Mouse (Mus musculus) layer of hippocampus, postnatal 36 days (tissue): Measurements from ENCODE around the gene Elof1. TPM values are rescaled to one million over a fixed set of nuclear protein-coding genes. Genes with fewer than 3 reads are reported as not detected.
A peak's percentile ranks its signal among the peaks of the same experiment; 100 is the strongest.
"Not testable (repeated sequence)": the region's sequence is repeated elsewhere in the genome, so short reads cannot be mapped to it uniquely, and the experiment has no call there.

Experiments
- DNase-seq, 2 experiments: peaks; one replicate each; pipeline ENCODE4 v3.0.0; 2022
- microRNA-seq, 2 experiments: library from miRNA; unstranded; fragments of <30 nt; microRNA quantifications; one replicate each; pipeline ENCODE4 v1.2.0; 2021
- total RNA-seq, 2 experiments: library from RNA; stranded (reverse); gene quantifications; 2 replicates each; pipeline ENCODE4 v1.2.3; 2021

Elof1 gene
- total RNA-seq, 2 experiments from 2014 or later: 53.5 to 57.9 TPM

DNA sequence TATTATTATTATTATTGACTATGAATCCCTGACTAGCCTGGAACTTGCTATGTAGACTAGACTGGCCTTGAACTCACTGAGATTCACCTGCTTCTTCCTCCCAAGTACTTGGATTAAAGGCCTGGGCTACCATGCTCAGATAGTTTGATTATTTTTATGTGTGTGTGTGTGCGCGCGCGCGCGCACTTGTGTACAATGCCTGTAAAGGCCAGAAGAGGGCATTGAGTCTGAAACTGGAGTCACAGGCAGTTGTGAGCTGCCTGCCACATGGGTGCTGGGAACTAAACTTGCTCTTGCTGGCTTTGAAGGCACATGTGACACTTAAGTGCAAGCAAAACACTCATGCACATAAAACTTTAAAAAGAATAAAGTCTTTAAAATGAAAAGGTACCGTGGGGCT, 27.7 kb downstream of the Elof1 start:
- no peak for DNase-seq

DNA sequence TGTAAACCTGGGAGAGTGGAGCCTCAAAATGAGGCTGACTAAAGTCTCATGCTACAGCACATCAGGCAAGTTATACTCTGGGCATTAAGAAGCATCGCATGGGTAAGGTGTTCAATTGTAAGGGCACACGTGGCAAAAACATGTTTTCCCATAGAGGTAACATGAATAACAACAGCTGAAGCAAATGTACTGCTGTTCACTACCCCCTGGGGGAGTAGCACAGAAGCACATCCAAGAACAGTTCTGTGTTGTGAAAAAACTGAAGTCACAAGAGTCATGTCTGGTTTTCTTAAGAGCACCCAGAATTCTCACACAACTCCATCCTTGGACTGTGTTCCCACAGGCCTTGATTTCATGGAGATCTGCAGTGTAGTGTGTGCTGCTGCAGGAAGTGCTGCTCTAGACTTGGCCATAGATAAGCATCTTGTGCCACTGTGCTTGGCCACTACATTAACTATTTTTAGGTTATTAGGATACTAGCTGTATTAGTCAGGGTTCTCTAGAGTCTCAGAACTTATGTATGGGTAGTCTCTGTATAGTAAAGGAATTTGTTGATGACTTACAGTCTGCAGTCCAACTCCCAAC, 29.8 kb downstream of the Elof1 start:
- no peak for DNase-seq

DNA sequence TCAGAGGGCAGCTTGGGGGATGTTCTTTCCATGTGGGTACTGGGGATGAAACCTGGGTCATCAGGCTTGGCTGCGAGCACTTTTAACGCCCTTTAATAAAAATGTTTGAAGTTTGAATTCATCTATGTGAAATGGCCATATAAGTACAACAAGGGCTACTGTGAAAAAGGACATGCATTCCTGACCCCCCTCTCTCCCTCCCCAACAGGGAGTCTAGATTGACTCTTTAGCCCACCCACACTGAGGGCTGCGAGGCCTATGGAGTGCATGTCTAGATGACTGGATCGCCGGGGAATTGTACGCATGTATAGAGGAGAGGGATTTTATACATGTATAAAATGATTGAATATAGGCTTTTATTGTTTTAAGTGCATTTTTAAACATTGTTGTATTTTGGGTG, 31.0 kb downstream of the Elof1 start:
- no peak for DNase-seq

DNA sequence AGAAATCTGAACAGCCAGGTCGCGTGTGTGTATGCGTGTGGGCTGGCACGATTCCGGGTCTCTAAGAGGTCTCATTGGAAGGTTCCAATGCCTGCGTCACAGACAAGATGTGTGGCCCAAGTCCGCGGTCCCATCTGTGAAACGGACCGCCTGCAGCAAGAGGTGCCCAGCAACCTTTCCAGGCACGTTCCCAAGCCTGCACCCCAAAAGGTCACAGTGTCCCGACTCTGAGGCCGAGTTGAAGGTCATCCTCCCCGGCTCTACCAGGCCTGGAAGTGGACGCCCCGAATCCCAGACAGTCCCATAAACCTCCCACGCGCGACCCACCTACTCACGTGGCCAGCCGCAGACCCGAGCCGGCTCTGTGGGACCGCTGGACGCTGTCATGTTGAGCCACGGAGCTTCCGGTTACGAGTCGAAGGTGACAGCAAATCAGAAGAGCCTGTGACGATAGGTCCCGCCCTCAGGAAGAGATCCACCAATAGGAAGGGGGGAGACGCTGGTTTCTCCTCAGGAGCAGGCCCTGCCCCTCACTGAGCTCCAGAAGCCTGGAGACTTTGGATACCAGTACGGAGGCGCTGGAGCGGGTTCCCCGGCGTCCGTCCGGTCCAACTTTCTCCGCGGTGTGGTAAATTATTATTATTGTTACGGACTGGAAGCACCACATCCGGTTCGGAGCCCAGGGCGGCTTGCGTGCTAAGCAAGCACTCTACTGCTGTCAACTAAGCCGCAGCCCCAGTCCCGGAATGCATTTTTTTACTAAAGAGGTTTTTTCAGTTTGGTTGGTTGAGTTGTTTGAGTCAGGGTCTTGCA, 31.7 kb downstream of the Elof1 start, which contains the start of gene Ecsit:
Gene Ecsit, minus strand, starts transcription at position 417 of the 813 bp plus-strand sequence.
- DNase-seq: peak; percentile 92

DNA sequence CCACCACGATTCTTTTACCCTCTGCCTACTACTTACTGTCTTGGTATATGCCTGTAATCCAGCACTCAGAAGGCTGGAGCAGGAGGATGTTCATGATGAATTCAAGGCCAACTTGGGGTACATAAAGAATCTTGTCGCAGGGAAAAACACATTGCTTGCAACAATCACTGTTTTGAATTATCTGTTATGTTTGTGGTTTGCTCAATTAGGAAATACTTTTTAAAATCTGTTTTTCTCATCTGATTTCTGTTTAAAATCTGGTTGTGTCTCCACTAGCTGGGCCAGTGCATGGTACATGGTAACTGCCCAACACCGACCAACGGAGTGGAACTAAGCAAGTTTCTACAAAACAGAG, 32.3 kb downstream of the Elof1 start:
- DNase-seq: no peak

DNA sequence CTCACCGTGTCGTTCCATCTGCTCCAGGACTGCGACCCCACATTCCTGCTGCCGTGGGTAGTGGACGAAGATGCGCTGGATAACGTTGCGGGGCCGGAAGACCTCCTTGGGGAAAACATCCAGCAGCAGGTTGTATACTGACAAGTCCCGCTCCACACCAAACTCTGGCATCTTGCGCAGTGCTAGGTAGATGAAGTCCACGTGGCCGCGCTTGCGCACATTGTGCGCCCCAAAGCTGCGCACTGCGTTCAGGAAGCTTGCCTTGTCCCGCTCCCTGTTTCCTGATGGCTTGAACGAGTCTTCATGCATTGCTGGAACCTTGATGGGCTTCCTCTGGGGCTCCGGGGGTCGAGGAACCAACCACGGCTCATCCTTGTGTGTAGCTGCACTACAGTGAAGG, 40.7 kb downstream of the Elof1 start:
- no peak for DNase-seq

DNA sequence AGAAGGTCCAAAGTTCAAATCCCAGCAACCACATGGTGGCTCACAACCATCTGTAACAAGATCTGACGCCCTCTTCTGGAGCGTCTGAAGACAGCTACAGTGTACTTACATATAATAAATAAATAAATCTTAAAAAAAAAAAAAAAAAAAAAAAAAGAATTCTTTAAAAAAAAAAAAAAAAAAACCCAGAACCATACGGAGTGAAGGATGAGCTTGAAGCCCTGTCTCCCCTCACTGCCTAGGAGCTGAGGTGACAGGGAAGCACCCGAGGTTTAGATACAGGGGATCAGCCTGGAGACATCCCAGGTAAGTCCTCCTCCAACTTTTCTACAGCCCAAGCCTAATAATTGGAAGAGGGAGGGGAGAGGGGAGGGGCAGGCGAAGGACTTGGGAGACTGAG, 41.2 kb downstream of the Elof1 start:
- DNase-seq: not testable (repeated sequence)

DNA sequence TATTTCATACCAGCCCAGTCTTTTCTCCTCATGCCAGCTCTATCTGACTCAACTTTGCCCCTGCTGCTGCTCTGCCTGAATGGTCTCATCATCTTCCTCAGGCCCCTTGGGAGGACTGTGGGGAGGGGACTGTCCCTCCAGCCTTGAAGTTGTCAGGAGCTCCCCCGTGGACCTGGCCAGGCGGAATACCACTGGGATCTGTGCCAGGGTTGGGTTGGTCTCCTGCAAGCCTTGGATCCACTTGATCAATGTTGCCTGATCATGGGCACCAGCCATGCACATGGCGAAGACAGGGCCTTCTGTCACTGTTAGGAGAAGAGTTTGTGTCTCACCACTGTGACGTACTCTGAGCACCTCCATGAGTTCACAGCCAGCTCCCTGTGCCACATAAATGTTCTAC, 44.7 kb downstream of the Elof1 start:
- no peak for DNase-seq

DNA sequence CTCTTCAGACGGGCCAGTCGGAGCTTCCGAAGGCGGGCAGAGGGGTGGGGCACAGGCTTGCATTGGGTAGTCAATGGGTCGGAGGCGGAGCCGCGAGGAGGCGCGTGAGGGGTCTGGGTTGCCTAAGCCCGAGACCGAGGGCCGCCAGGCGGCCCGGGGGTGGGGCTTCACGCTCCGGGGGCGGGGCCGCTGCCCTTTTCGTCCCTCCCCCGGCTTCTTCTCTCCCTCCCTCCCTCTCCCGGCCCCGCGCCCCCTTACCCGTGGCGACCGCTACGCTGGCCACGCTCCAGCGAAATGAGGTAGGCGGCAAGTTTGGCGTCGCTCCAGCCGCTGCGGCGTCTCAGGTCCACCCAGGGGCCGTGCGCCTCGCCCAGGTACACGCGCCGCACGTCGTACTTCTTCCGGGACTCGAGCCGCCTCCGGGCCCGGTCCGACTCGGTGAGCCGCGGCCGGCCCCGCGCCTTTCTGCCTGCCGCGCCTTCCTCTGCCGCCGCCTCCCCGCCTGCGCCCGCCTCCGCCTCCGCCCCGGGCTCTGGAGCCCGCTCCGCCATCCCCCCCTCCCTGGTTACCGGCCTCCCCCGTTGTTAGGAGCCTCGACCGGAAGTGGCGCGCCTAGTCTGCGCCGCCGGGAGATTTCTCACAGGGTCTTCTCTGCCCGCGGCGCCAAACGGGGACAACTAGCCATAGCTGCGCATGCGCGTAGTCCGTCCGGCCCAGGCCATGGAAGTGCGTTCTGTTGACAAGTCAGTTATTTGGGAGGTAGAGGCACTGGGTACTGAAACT, 46.0 kb downstream of the Elof1 start, which contains the start of the genes Gm49318 and Zfp653:
Gene Gm49318, minus strand, starts transcription at position 469 of the 783 bp plus-strand sequence.
Gene Zfp653, minus strand, starts transcription at position 586 of the 783 bp plus-strand sequence.
- peak; percentile 95 to 96 for DNase-seq

DNA sequence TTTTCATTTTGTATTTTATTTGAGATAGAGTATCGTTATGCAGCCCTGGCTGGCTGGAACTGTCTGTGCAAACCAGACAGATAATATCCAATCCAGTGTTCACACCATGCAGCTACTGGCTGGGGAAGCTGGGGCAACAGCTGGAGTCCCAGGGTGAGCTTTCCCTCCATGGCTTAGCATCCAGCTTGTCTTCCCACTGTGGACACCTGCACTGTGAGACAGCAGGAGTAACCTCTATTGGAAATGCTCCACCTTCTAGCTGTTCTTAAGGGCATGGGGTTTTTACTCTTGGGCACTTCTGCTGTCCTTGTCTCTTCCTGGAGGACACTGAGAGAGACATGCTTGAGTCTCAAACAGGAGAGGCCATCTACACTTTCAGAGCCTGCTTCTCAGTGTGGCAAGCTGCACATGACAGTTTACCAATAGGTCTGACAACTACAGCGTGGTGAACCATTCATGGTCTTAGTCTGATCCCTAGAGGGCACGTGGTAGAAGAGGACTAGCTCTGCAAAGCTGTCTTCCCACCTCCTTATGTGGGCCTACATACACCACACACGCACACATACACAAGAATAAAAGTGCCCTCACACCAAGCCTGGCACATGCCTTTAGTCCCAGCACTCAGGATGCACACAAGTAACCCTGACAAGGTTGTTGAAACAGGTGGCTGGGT, 47.0 kb downstream of the Elof1 start:
- DNase-seq: no peak

DNA sequence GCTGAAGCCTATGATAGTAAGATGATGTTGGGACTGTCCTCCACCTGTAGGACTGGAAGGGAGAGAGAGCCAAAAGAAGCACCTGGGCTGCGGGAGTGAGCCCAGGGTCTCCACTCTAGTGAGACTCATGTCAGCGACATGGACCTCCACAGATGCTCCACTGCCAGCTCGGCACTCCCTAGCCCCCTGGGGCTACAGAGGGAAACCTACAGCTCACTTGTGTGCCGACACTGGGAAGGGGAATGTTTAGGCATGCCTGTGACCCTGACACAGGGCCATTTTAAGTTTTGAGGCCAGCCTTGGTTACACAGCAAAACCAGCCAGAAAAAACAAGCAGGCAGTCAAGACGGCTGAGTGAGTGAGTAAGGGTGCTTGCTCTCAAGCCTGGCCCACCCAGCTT, 49.8 kb downstream of the Elof1 start:
- no peak for DNase-seq

DNA sequence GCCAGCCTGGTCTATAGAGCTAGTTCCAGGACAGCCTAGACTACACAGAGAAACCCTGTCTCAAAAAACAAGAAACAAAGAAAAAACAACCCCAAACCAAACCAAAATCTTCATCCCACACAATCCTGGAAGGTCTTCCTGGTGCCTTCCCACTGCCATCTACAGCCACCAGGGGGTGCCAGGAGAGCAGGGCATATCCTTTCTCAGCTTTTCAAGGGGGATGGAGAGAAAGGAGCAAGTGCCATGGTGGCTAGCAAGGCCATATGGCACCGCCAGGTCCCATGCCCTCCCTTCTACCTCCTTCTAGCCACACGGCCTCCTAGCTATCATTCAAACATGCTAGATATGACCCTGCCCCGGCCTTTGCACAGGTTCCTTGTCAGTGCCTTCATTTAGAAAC, 50.5 kb downstream of the Elof1 start:
- DNase-seq: peak in 1 of 2 experiments; percentile 42

DNA sequence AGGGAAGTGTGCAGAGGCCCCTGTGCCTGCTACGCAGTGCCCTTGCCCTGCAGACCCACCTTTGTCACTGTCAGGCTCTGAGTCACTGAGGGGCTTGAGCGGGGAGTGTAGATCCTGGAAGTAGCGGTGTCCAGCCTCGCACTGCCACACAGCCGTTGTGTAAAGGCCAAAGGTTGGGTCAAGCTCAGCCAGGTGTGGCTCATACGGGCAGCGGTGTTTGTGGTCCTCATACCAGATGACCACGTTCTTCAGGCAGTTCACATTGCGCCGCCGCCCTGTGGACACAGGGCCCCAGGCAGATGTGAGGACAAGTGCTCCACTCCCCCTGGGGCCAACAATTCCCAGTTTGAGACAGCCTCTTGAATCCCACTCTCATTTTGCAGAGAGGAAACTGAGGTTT, 51.3 kb downstream of the Elof1 start:
- no peak for DNase-seq

DNA sequence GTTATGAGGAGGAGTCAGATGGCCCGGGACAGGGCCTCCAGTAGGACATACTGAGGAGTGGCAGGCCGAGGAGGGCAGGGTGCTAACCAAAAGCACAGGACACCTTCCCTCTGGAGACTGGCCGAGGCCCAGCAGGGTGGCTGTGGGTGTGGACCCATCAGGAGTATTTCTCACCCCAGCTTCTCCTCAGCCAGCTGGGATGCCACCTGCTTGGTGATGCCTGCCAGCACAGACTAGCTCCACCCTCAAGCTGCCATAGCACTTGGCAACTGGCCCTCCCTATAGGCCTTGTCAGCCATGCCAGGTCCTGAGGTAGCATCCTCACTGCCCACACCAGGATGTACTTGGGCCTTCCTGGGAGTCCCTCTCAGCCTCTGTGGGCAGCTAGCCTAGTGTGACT, 52.6 kb downstream of the Elof1 start:
- DNase-seq: peak; percentile 60 to 63

Small RNAs within 50 kb of the gene (microRNA-seq; reads per million reads assigned to microRNA genes)
- 0.21 to 0.30 reads per million in 2 experiments for gene Mir7084

Other genes with a start within 250 kb of the Elof1 start
- 10 to 100 TPM; 23.6 to 26.6 TPM for gene Rab3d, start 199.0 kb downstream of the Elof1 start, total RNA-seq
- gene Ccdc159, start 189.7 kb downstream of the Elof1 start, total RNA-seq: 10 to 100 TPM; 19.3 to 21.2 TPM
- gene Tmem205, start 189.6 kb downstream of the Elof1 start, total RNA-seq: 10 to 100 TPM; 41.0 to 44.6 TPM
- gene Plppr2, start 180.1 kb downstream of the Elof1 start, total RNA-seq: 100 to 1,000 TPM; 303 to 315 TPM
- 10 to 100 TPM; 14.7 to 15.9 TPM for gene Swsap1, start 161.4 kb downstream of the Elof1 start, total RNA-seq
- 10 to 100 TPM in 1 of 2 experiments, 1 to 10 TPM in 1; 9.1 to 10.6 TPM for gene Epor, start 153.7 kb downstream of the Elof1 start, total RNA-seq
- gene Rgl3, start 127.7 kb downstream of the Elof1 start, total RNA-seq: 1 to 10 TPM; 1.7 to 1.9 TPM
- 1 to 10 TPM; 9.5 to 9.9 TPM for gene Ccdc151, start 114.5 kb downstream of the Elof1 start, total RNA-seq
- gene Prkcsh, start 114.4 kb downstream of the Elof1 start, total RNA-seq: 100 to 1,000 TPM; 110 to 114 TPM
- gene Elavl3, start 65.1 kb downstream of the Elof1 start, total RNA-seq: 100 to 1,000 TPM; 172 to 175 TPM
- 1 to 10 TPM; 3.1 to 4.5 TPM for gene Gm49318, start 45.9 kb downstream of the Elof1 start, total RNA-seq
- gene Zfp653, start 45.8 kb downstream of the Elof1 start, total RNA-seq: 10 to 100 TPM; 20.8 to 23.6 TPM
- gene Ecsit, start 31.7 kb downstream of the Elof1 start, total RNA-seq: 10 to 100 TPM; 42.2 to 46.3 TPM
- gene Cnn1, start 18.0 kb downstream of the Elof1 start, total RNA-seq: under 1 TPM; 0.55 to 0.61 TPM
- 1 to 10 TPM in 1 of 2 experiments, under 1 TPM in 1; 0.91 to 1.3 TPM for gene Acp5, start 18.5 kb upstream of the Elof1 start, total RNA-seq
- 10 to 100 TPM; 44.9 to 47.4 TPM for gene Pigyl, start 39.7 kb upstream of the Elof1 start, total RNA-seq
- under 1 TPM in 1 of 2 experiments, not detected in 1; 0.38 TPM for gene Zfp872, start 70.9 kb upstream of the Elof1 start, total RNA-seq
- 10 to 100 TPM; 22.5 to 27.6 TPM for gene Zfp809, start 108.5 kb upstream of the Elof1 start, total RNA-seq
- 1 to 10 TPM; 5.5 to 5.6 TPM for gene Zfp599, start 142.7 kb upstream of the Elof1 start, total RNA-seq
- gene Zfp810, start 190.5 kb upstream of the Elof1 start, total RNA-seq: 10 to 100 TPM; 17.3 to 18.4 TPM